Mouse (Mus musculus) neural tube, embryonic 10.5 days (tissue): ENCODE data around the gene Nedd9.

ENCODE experiments used
- DNase-seq: peaks from one replicate; pipeline ENCODE4 v3.0.0-alpha.2; 2017; ENCODE audit warnings: low spot score; ENCODE audit errors: extremely low spot score

Gene Nedd9

GRCm38 (mm10) chr13:41343887-41344266 lies 143.3 kb downstream of the Nedd9 start:
- no peak for DNase-seq

GRCm38 (mm10) chr13:41343163-41343886 lies 143.8 kb downstream of the Nedd9 start:
- DNase-seq: no peak

GRCm38 (mm10) chr13:41341422-41341821 lies 145.7 kb downstream of the Nedd9 start:
- DNase-seq: no peak

GRCm38 (mm10) chr13:41339653-41340351 lies 147.4 kb downstream of the Nedd9 start:
- DNase-seq: no peak

- no peak for DNase-seq
Measured at GRCm38 (mm10) chr13:41339195-41339594, 148.0 kb downstream of the Nedd9 start.

GRCm38 (mm10) chr13:41337407-41337806 lies 149.8 kb downstream of the Nedd9 start:
- no peak for DNase-seq

GRCm38 (mm10) chr13:41336260-41336659 lies 150.9 kb downstream of the Nedd9 start:
- no peak for DNase-seq

GRCm38 (mm10) chr13:41335767-41336166 lies 151.4 kb downstream of the Nedd9 start:
- DNase-seq: no peak

GRCm38 (mm10) chr13:41334641-41335000 lies 152.5 kb downstream of the Nedd9 start:
- DNase-seq: no peak

GRCm38 (mm10) chr13:41333889-41334640 lies 153.1 kb downstream of the Nedd9 start:
- DNase-seq: no peak

GRCm38 (mm10) chr13:41331671-41332340 lies 155.4 kb downstream of the Nedd9 start:
- no peak for DNase-seq

GRCm38 (mm10) chr13:41330589-41331345 lies 156.4 kb downstream of the Nedd9 start:
- no peak for DNase-seq

GRCm38 (mm10) chr13:41330051-41330450 lies 157.1 kb downstream of the Nedd9 start:
- DNase-seq: no peak

GRCm38 (mm10) chr13:41328481-41328880 lies 158.7 kb downstream of the Nedd9 start:
- no peak for DNase-seq

GRCm38 (mm10) chr13:41327546-41327945 lies 159.6 kb downstream of the Nedd9 start:
- DNase-seq: no peak

GRCm38 (mm10) chr13:41326134-41326533 lies 161.0 kb downstream of the Nedd9 start:
- DNase-seq: no peak

GRCm38 (mm10) chr13:41325346-41325745 lies 161.8 kb downstream of the Nedd9 start:
- no peak for DNase-seq

- DNase-seq: no peak
Measured at GRCm38 (mm10) chr13:41324631-41325030, 162.5 kb downstream of the Nedd9 start.

- no peak for DNase-seq
Measured at GRCm38 (mm10) chr13:41321433-41321832, 165.7 kb downstream of the Nedd9 start.

- no peak for DNase-seq
Measured at GRCm38 (mm10) chr13:41320749-41321148, 166.4 kb downstream of the Nedd9 start.

GRCm38 (mm10) chr13:41302716-41303115 lies 184.4 kb downstream of the Nedd9 start:
- peak; percentile 61 for DNase-seq
